Mouse (Mus musculus) fibroblast of lung, adult 2 months (primary cell): ENCODE measurements around the gene Stn1.
"Not testable (repeated sequence)": the region's sequence is repeated elsewhere in the genome, so short reads cannot be mapped to it uniquely, and the experiment has no call there.

Experiments
- DNase-seq: peaks from one replicate; pipeline ENCODE4 v3.0.0-alpha.2; 2011; ENCODE audit warnings: low read depth

The Stn1 gene

DNA sequence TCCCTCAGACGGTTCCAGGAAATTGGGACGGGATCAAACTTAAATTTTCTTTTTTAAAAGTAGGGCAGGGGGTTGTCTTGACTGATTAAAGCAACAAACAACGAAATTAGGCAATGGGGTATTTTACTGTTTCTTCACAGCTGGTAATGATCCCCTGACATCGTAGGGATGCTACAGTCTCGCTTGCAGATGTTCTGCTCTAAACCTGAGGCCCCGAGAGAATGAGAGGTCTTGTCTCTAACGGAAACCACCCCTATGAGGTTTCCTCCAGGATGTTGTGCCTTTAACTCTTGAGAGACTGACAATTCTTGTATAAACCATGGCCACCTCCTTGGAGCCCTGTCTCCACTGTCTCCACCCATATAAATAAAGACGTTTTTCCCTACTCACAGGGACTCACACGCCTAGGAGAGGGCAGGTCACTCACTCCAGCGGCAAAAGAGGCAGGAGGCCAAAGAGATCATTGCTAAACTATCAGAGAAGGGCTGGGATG is at the start of gene Stn1:
Gene Stn1, minus strand, starts transcription at position 208 of the 493 bp plus-strand sequence.
- DNase-seq: no peak

DNA sequence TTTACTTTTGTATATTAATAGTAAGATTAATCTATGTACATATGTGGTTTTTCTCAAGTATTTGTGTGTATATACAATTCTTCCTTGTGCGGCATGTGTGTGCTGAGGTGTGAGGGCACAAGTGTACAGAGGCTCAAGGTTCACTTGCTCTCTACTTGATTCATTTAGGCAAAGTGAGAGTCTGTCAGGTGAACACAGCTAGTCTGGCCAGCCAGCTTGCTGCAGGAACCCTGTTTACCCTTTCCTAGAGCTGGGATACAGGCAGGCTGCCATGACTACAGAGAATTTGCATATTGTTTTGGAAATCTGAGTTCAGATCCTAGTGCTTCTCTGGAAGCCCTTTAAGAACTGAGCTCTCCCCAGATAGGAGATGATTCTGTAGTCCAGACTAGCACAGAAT is 49.7 kb upstream of the Stn1 start:
- no peak for DNase-seq

DNA sequence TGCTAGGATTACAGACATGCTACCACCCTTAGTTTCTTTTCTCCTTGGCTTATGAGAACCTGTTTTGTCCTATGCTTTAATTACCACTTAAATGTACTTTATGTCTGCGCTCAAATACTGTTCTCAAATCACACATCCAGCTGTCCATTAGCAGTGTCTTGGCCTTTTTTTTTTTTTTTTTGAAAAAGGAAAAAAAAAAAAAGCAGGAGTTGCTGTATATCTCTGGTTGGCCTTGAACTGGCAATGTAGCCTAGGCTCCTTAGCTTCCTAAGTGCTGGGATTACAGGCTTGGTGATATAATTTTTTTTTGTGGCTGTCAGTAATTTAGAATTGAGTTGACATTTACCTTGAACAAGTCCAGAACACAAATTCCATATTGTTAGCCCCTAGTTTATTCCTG is 48.5 kb upstream of the Stn1 start:
- DNase-seq: no peak

- no peak for DNase-seq
Observed at GRCm38 (mm10) chr19:47579788-47580631, 42.7 kb upstream of the Stn1 start.

GRCm38 (mm10) chr19:47579225-47579787 is 42.0 kb upstream of the Stn1 start, which contains the start of gene Slk:
Gene Slk (plus strand): TSS chr19:47579678.
- DNase-seq: peak; percentile 38

GRCm38 (mm10) chr19:47578581-47579224 is 41.4 kb upstream of the Stn1 start:
- no peak for DNase-seq

DNA sequence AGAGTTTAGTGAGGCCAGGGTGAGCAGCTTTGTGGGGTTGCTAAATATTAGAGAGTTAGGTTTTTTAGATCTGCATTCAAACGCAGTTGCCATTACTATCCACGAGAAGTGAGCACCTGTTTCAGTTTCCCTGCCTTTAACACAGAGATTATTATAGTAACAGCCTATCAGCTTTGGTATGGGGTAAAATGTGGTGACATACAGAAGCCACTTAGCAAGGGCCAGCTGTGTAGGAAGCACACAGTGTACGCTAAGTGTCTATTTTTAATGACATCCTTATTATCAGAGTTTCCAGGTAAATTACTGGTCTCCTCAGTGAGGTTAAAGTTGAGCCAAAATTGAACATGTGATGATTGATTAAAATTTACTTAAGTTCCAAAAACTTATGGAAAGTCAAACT is 36.4 kb upstream of the Stn1 start:
- no peak for DNase-seq

- not testable (repeated sequence) for DNase-seq
Observed at GRCm38 (mm10) chr19:47571981-47572380, 34.7 kb upstream of the Stn1 start.

GRCm38 (mm10) chr19:47570042-47570441 is 32.7 kb upstream of the Stn1 start:
- no peak for DNase-seq

DNA sequence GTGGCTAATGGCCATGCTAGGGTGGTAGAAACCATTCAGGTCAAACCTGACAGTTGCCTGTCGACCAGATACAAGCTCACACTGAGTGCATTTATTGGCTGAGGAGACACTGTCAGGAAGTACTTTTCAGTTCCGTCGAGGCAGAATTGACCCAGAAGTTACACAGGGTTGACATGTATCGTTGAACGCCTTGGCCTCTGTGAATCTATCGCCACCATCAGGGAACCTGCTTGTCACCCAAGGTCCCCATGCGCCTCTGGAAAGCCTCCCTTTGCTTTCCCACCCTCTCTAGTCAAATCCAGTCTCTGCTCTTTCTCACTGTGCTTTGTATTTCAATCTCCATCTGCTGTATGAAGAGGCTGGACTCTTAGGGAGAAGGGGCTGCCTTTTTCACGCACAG is 28.7 kb upstream of the Stn1 start:
- DNase-seq: no peak

GRCm38 (mm10) chr19:47565031-47565654 is 27.8 kb upstream of the Stn1 start:
- DNase-seq: no peak

GRCm38 (mm10) chr19:47563715-47564114 is 26.4 kb upstream of the Stn1 start:
- DNase-seq: no peak

- no peak for DNase-seq
Observed at GRCm38 (mm10) chr19:47561996-47562441, 24.7 kb upstream of the Stn1 start.

DNA sequence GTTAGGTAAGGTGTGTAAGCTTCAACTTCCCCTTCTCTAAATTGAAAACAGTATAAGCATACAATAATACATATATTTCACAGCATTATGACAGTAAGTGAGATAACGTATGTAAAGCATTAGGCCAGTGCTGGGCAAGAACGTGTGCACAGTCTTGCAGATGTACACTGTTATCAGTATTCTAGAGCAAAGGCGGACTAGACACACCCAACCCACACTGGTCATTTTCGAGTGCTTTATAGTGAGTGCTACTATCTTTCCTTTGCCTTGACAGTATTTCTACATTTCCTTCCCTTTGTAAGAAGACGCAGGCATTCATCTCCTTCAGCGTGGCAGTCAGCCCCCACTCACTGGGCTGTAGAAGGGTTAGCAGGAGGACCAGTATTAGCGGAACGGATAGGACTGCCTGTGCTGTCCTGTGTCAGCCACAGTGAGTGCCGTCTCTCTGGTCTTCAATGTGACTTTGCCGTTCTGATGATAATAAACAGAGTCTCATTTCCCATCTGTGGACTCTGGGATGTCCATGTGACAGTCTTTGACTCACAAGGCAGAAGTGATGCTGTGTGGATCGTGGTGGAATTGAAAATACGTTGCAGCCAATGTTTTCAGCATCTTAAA is 23.3 kb upstream of the Stn1 start:
- no peak for DNase-seq

- peak; percentile 46 for DNase-seq
Observed at GRCm38 (mm10) chr19:47559751-47560512, 22.6 kb upstream of the Stn1 start.

- no peak for DNase-seq
Observed at GRCm38 (mm10) chr19:47559145-47559544, 21.8 kb upstream of the Stn1 start.

DNA sequence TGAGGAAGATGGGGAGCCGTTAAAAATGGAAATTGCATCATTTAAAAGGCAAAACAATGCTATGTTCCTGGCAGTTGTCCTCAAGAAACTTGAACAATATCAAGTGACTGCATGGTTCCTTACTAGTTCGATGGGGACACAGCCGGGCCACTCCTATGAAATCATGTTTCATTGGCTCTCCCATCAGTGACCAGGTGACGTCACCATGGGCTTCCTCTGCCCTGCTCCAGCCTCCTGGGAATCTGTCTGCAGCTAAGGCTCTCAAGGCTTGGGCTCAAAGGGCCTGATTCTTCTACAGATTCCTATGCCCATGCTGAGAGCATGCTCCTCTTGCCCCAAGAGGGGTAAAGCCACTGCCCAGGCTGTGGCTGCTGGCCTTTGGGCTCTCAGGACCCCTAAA is 12.3 kb upstream of the Stn1 start:
- DNase-seq: no peak

- no peak for DNase-seq
Observed at GRCm38 (mm10) chr19:47549174-47549573, 11.9 kb upstream of the Stn1 start.

- no peak for DNase-seq
Observed at GRCm38 (mm10) chr19:47548432-47549076, 11.2 kb upstream of the Stn1 start.

GRCm38 (mm10) chr19:47545528-47545927 is 8.2 kb upstream of the Stn1 start:
- DNase-seq: no peak

DNA sequence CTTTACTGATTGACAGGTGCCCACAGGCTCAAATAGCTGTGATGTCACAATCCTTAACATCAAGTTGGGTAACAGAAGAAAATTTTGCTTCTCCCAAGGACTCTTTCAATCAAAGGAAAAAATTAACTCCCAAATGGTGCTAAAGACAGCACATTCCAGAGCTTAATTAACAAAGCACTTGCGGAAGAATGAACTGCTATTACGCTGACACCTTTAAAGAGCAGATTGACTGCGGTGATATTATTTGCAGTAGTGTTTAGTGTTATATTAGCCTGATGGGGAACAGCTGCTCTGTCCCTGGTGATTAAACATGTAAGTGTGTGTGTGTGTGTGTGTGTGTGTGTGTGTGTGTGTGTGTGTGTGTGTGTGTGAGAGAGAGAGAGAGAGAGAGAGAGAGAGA is 7.7 kb upstream of the Stn1 start:
- DNase-seq: no peak
